Mouse (Mus musculus): ENCODE measurements around the gene Mylip. TPM values are rescaled to one million over a fixed set of nuclear protein-coding genes. Genes with fewer than 3 reads are reported as not detected.

Mylip gene
- total RNA-seq, 2 experiments from 2014 or later, result 13.6 to 15.9 TPM

Other genes with a start within 250 kb of the Mylip start
- 100 to 1,000 TPM; 221 to 255 TPM for gene Gmpr, start 117.7 kb downstream of the Mylip start, total RNA-seq (2021)

Measured in heart, postnatal 10 days (tissue).